In genomic region chr7:124946424-124946823, GRCm38 (mm10) we compare ENCODE assay signal across 19 mouse cellular contexts.
DNase-seq lines count a peak whose midpoint lies in the region; ATAC-seq lines count a peak whose summit lies in the region.
"Had no signal": no experiment of that assay in that cellular context is flagged by ENCODE, and none has a peak within 500 bp of the region (broad histone marks: within the 10 kb centered on the region; RNA-seq: fewer than 3 reads in every experiment).

No protein-coding gene starts in this region.

- peak; percentile 95 for ATAC-seq in lung, embryonic 16.5 days (ENCODE audit: low read depth)
- no peak for ATAC-seq in neural tube, embryonic 15.5 days (ENCODE audit: low FRiP score)
- ATAC-seq: activated CD4-positive, CD25-positive, alpha-beta regulatory T cell, adult 4 months; forebrain, embryonic 15.5 days; hindbrain, embryonic 16.5 days; Patski had no signal

- WGBS in heart, embryonic 10.5 days, result 65% methylated on average over 1 of the region's 1 CpGs
- WGBS in lung, embryonic 16.5 days, result 43% methylated on average over 1 of the region's 1 CpGs
- 74% methylated on average over 1 of the region's 1 CpGs for WGBS in embryonic facial prominence, embryonic 10.5 days
- WGBS in neural tube, embryonic 15.5 days, result 72% methylated on average over 1 of the region's 1 CpGs

- H3K27me3 ChIP-seq in heart, embryonic 10.5 days (ENCODE audit: insufficient read depth, poor library complexity, severe bottlenecking), result no peaks in the 10 kb centered on the region
- no peaks in the 10 kb centered on the region for H3K27me3 ChIP-seq in lung, embryonic 16.5 days (ENCODE audit: control insufficient read depth, insufficient read depth, low read depth, low read length)
- H3K27me3 ChIP-seq in embryonic facial prominence, embryonic 10.5 days (replicated peaks; ENCODE audit: low read depth, poor library complexity, severe bottlenecking), result no peaks in the 10 kb centered on the region
- no peaks in the 10 kb centered on the region for H3K27me3 ChIP-seq in neural tube, embryonic 15.5 days (replicated peaks)
- H3K27me3 ChIP-seq: embryonic facial prominence, embryonic 12.5 days; forebrain, embryonic 15.5 days; heart, embryonic 13.5 days; hindbrain, embryonic 12.5 days; Patski had no signal

- peak; percentile 41 for DNase-seq in heart, embryonic 10.5 days (ENCODE audit: low spot score)
- DNase-seq in heart, postnatal 25 days (ENCODE audit: low spot score), result no peak
- DNase-seq in lung, postnatal 14 days, result peak; percentile 16
- peak; percentile 26 for DNase-seq in skeletal muscle tissue, adult 2 months (ENCODE audit: low read depth, low spot score)
- no peak for DNase-seq in embryonic facial prominence, embryonic 10.5 days (ENCODE audit: low spot score)
- DNase-seq: adrenal gland, postnatal 25 days; cerebellum, adult 2 months; cerebellum, postnatal 14 days; embryo, embryonic 11 days; heart, postnatal 4 days had no signal

- H3K9ac ChIP-seq in lung, embryonic 16.5 days (ENCODE audit: low read length), result no peak overlapping the region
- H3K9ac ChIP-seq in neural tube, embryonic 15.5 days (replicated peaks), result no peak overlapping the region
- H3K9ac ChIP-seq: embryonic facial prominence, embryonic 12.5 days; forebrain, embryonic 15.5 days; heart, embryonic 13.5 days; hindbrain, embryonic 12.5 days had no signal

- H3K4me3 ChIP-seq in heart, embryonic 10.5 days, result no peak overlapping the region
- H3K4me3 ChIP-seq in lung, embryonic 16.5 days (ENCODE audit: low read length), result no peak overlapping the region
- H3K4me3 ChIP-seq in embryonic facial prominence, embryonic 10.5 days, result no peak overlapping the region
- no peak overlapping the region for H3K4me3 ChIP-seq in neural tube, embryonic 15.5 days (replicated peaks)
- H3K4me3 ChIP-seq: embryonic facial prominence, embryonic 12.5 days; forebrain, embryonic 15.5 days; heart, embryonic 13.5 days; hindbrain, embryonic 12.5 days had no signal

- no peaks in the 10 kb centered on the region for H3K4me1 ChIP-seq in heart, embryonic 10.5 days
- no peaks in the 10 kb centered on the region for H3K4me1 ChIP-seq in lung, embryonic 16.5 days (replicated peaks; ENCODE audit: control insufficient read depth, insufficient read depth, low read length)
- no peaks in the 10 kb centered on the region for H3K4me1 ChIP-seq in embryonic facial prominence, embryonic 10.5 days
- no peaks in the 10 kb centered on the region for H3K4me1 ChIP-seq in neural tube, embryonic 15.5 days
- H3K4me1 ChIP-seq: embryonic facial prominence, embryonic 12.5 days; forebrain, embryonic 15.5 days; heart, embryonic 13.5 days; hindbrain, embryonic 12.5 days had no signal

- intact Hi-C loops in heart, postnatal 25 days (cut with DNase I), result no loop called here

- no peaks in the 10 kb centered on the region for H3K36me3 ChIP-seq in heart, embryonic 10.5 days
- H3K36me3 ChIP-seq in lung, embryonic 16.5 days (ENCODE audit: control insufficient read depth, insufficient read depth, low read length), result no peaks in the 10 kb centered on the region
- no peaks in the 10 kb centered on the region for H3K36me3 ChIP-seq in embryonic facial prominence, embryonic 10.5 days (replicated peaks)
- no peaks in the 10 kb centered on the region for H3K36me3 ChIP-seq in neural tube, embryonic 15.5 days
- H3K36me3 ChIP-seq: embryonic facial prominence, embryonic 12.5 days; forebrain, embryonic 15.5 days; heart, embryonic 13.5 days; hindbrain, embryonic 12.5 days had no signal

- H3K4me2 ChIP-seq in lung, embryonic 16.5 days (ENCODE audit: low read depth, low read length), result no peak overlapping the region
- no peak overlapping the region for H3K4me2 ChIP-seq in neural tube, embryonic 15.5 days
- H3K4me2 ChIP-seq: embryonic facial prominence, embryonic 12.5 days; forebrain, embryonic 15.5 days; heart, embryonic 13.5 days; hindbrain, embryonic 12.5 days had no signal

- H3K9me3 ChIP-seq in heart, embryonic 10.5 days, result no peaks in the 10 kb centered on the region
- no peaks in the 10 kb centered on the region for H3K9me3 ChIP-seq in lung, embryonic 16.5 days (ENCODE audit: control insufficient read depth, low read length)
- no peaks in the 10 kb centered on the region for H3K9me3 ChIP-seq in embryonic facial prominence, embryonic 10.5 days
- 0 out of 2 replicates have a peak, but pooled peaks cover 3% of the 10 kb centered on the region for H3K9me3 ChIP-seq in neural tube, embryonic 15.5 days (replicated peaks)
- H3K9me3 ChIP-seq: embryonic facial prominence, embryonic 12.5 days; forebrain, embryonic 15.5 days; hindbrain, embryonic 12.5 days had no signal

- H3K27ac ChIP-seq in heart, embryonic 10.5 days, result no peak overlapping the region
- H3K27ac ChIP-seq in lung, embryonic 16.5 days (ENCODE audit: low read length), result no peak overlapping the region
- H3K27ac ChIP-seq in embryonic facial prominence, embryonic 10.5 days (replicated peaks), result no peak overlapping the region
- H3K27ac ChIP-seq in neural tube, embryonic 15.5 days (replicated peaks), result no peak overlapping the region
- H3K27ac ChIP-seq: embryonic facial prominence, embryonic 12.5 days; forebrain, embryonic 15.5 days; heart, embryonic 13.5 days; hindbrain, embryonic 12.5 days had no signal

Comparison
In these comparisons a context has a peak if more than half of its experiments do, and no peak if none do; other contexts are left out.
1. DNase-seq: peak in heart, embryonic 10.5 days (single experiment), lung, postnatal 14 days (single experiment) and skeletal muscle tissue, adult 2 months (single experiment); none in heart, postnatal 25 days (single experiment) and embryonic facial prominence, embryonic 10.5 days (single experiment).